Mouse (Mus musculus): ENCODE results near the gene Foxc2. TPM values are rescaled to one million over a fixed set of nuclear protein-coding genes. Genes with fewer than 3 reads are reported as not detected.

Foxc2 gene
- total and polyA plus RNA-seq, 3 experiments: 0.02 TPM; not detected in 2

DNA sequence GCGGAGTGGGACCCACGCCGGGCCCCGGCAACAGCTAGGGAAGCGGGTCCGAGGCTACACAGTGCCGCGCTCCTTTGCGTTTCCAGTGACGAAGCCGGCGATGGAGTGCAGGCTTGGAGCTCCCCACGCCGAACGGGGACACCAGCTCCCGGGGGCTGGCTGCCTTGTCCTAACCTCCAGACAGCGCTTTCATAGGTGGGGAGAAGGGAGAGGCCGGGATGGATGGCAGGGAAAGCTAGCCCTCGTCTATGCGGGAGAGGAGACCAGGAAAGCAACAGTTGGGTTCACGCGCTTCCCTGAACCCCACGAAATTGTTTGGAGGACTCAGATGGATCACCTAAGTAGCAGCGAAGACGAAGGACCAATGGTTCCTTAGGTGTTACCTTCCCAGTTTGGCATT, 835 bp upstream of the Foxc2 start:
- ATAC-seq (ENCODE audit: extremely low read depth, insufficient number of reproducible peaks, low FRiP score, poor library complexity, severe bottlenecking) (no peak), DNase-seq (ENCODE audit: low spot score) (no peak)
- Histone ChIP-seq H3K9me3 (replicated peaks) (peaks cover 44% of the 10 kb centered on the region), H3K4me3 (ENCODE audit: low read depth, low read length) (no peak overlapping the region), H3K36me3 (replicated peaks) (no peaks in the 10 kb centered on the region), H3K27me3 (ENCODE audit: insufficient read depth, low read length) (no peaks in the 10 kb centered on the region), H3K4me1 (ENCODE audit: insufficient read depth, low read depth, low read length) (peaks cover 5% of the 10 kb centered on the region)
- no peak for TF ChIP-seq GATA1 (IDR thresholded peaks at IDR 0.05; ENCODE audit: borderline replicate concordance, low read length)
- no peak for TF ChIP-seq TAL1 (conservative IDR thresholded peaks at IDR 0.05; ENCODE audit: low read depth, low read length)
- TF ChIP-seq GATA2 (IDR thresholded peaks at IDR 0.05; ENCODE audit: borderline replicate concordance, low read depth, low read length): no peak
- no peak for TF ChIP-seq POLR2AphosphoS5 (IDR thresholded peaks at IDR 0.05; ENCODE audit: insufficient replicate concordance, low read depth, low read length)
- TF ChIP-seq CTCF (IDR thresholded peaks at IDR 0.05; ENCODE audit: low read depth, low read length): no peak

GRCm38 (mm10) chr8:121116591-121117185, 717 bp downstream of the Foxc2 start:
- Histone ChIP-seq H3K4me3 (ENCODE audit: low read depth, low read length) (peak overlapping the region; percentile 23; the same call in 1 of the 2 replicates), H3K36me3 (replicated peaks) (no peaks in the 10 kb centered on the region), H3K27me3 (ENCODE audit: insufficient read depth, low read length) (no peaks in the 10 kb centered on the region), H3K9me3 (replicated peaks) (peaks cover 52% of the 10 kb centered on the region), H3K4me1 (ENCODE audit: insufficient read depth, low read depth, low read length) (no peaks in the 10 kb centered on the region; the same call in 1 of the 2 replicates)
- ATAC-seq (ENCODE audit: extremely low read depth, insufficient number of reproducible peaks, low FRiP score, poor library complexity, severe bottlenecking) (no peak), DNase-seq (ENCODE audit: low spot score) (no peak)
- TF ChIP-seq GATA1 (IDR thresholded peaks at IDR 0.05; ENCODE audit: borderline replicate concordance, low read length) (no peak), POLR2AphosphoS5 (IDR thresholded peaks at IDR 0.05; ENCODE audit: insufficient replicate concordance, low read depth, low read length) (no peak), TAL1 (conservative IDR thresholded peaks at IDR 0.05; ENCODE audit: low read depth, low read length) (no peak), CTCF (IDR thresholded peaks at IDR 0.05; ENCODE audit: low read depth, low read length) (no peak), GATA2 (IDR thresholded peaks at IDR 0.05; ENCODE audit: borderline replicate concordance, low read depth, low read length) (no peak)

DNA sequence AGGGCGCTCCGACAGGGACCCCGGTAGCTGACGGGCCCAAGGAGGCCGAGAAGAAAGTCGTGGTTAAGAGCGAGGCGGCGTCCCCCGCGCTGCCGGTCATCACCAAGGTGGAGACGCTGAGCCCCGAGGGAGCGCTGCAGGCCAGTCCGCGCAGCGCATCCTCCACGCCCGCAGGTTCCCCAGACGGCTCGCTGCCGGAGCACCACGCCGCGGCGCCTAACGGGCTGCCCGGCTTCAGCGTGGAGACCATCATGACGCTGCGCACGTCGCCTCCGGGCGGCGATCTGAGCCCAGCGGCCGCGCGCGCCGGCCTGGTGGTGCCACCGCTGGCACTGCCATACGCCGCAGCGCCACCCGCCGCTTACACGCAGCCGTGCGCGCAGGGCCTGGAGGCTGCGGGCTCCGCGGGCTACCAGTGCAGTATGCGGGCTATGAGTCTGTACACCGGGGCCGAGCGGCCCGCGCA, 1.2 kb downstream of the Foxc2 start:
- Histone ChIP-seq H3K4me1 (ENCODE audit: insufficient read depth, low read depth, low read length) (no peaks in the 10 kb centered on the region; the same call in 1 of the 2 replicates), H3K27me3 (ENCODE audit: insufficient read depth, low read length) (no peaks in the 10 kb centered on the region), H3K4me3 (ENCODE audit: low read depth, low read length) (peak overlapping the region; percentile 38; the same call in 1 of the 2 replicates), H3K9me3 (replicated peaks) (peaks cover 57% of the 10 kb centered on the region), H3K36me3 (replicated peaks) (no peaks in the 10 kb centered on the region)
- TF ChIP-seq GATA2 (IDR thresholded peaks at IDR 0.05; ENCODE audit: borderline replicate concordance, low read depth, low read length): no peak
- no peak for TF ChIP-seq GATA1 (IDR thresholded peaks at IDR 0.05; ENCODE audit: borderline replicate concordance, low read length)
- no peak for TF ChIP-seq TAL1 (conservative IDR thresholded peaks at IDR 0.05; ENCODE audit: low read depth, low read length)
- no peak for DNase-seq (ENCODE audit: low spot score)
- no peak for ATAC-seq (ENCODE audit: extremely low read depth, insufficient number of reproducible peaks, low FRiP score, poor library complexity, severe bottlenecking)

- Histone ChIP-seq H3K9me3 (replicated peaks) (peaks cover 63% of the 10 kb centered on the region), H3K27me3 (ENCODE audit: insufficient read depth, low read length) (no peaks in the 10 kb centered on the region), H3K4me1 (ENCODE audit: insufficient read depth, low read depth, low read length) (no peaks in the 10 kb centered on the region; the same call in 1 of the 2 replicates), H3K4me3 (ENCODE audit: low read depth, low read length) (peak overlapping the region; percentile 9; the same call in 1 of the 2 replicates), H3K36me3 (replicated peaks) (no peaks in the 10 kb centered on the region)
- no peak for TF ChIP-seq CTCF (IDR thresholded peaks at IDR 0.05; ENCODE audit: low read depth, low read length)
- TF ChIP-seq GATA2 (IDR thresholded peaks at IDR 0.05; ENCODE audit: borderline replicate concordance, low read depth, low read length): no peak
- TF ChIP-seq TAL1 (conservative IDR thresholded peaks at IDR 0.05; ENCODE audit: low read depth, low read length): no peak
- TF ChIP-seq POLR2AphosphoS5 (IDR thresholded peaks at IDR 0.05; ENCODE audit: insufficient replicate concordance, low read depth, low read length): no peak
- no peak for TF ChIP-seq GATA1 (IDR thresholded peaks at IDR 0.05; ENCODE audit: borderline replicate concordance, low read length)
- DNase-seq (ENCODE audit: low spot score) (no peak), ATAC-seq (ENCODE audit: extremely low read depth, insufficient number of reproducible peaks, low FRiP score, poor library complexity, severe bottlenecking) (no peak)
Observed at GRCm38 (mm10) chr8:121117906-121118305, 1.9 kb downstream of the Foxc2 start.

DNA sequence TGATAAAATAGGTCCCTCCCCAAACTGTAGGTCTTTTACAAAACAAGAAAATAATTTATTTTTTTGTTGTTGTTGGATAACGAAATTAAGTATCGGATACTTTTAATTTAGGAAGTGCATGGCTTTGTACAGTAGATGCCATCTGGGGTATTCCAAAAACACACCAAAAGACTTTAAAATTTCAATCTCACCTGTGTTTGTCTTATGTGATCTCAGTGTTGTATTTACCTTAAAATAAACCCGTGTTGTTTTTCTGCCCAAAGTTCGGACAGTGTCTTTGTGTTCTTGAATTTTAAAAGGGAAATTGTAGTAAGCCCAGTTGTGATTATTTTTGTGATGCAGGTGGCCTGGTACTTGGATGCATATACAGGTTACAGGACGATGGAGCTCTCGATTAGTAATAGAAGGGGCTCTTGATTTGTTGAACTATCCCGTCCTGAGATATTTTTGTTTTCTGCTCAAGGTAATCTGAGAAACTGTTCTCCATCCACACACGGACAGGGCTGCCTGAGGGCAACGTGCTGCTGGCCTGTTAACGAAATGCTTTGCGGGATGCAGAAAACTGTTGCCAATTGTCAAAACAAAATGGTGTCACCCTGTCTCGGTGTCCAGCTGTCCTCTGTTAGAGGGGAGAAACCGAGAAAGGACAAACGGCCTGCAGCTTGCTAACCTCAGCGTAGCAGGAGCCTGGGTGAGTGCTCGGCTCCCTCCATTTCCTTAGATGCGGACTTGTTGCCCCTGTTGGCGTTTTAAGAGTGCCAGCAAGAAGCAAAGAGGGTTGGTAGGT, 2.9 kb downstream of the Foxc2 start:
- TF ChIP-seq CTCF (IDR thresholded peaks at IDR 0.05; ENCODE audit: low read depth, low read length): no peak
- TF ChIP-seq GATA2 (IDR thresholded peaks at IDR 0.05; ENCODE audit: borderline replicate concordance, low read depth, low read length): no peak
- no peak for TF ChIP-seq POLR2AphosphoS5 (IDR thresholded peaks at IDR 0.05; ENCODE audit: insufficient replicate concordance, low read depth, low read length)
- no peak for TF ChIP-seq TAL1 (conservative IDR thresholded peaks at IDR 0.05; ENCODE audit: low read depth, low read length)
- no peak for TF ChIP-seq GATA1 (IDR thresholded peaks at IDR 0.05; ENCODE audit: borderline replicate concordance, low read length)
- DNase-seq (ENCODE audit: low spot score) (no peak), ATAC-seq (ENCODE audit: extremely low read depth, insufficient number of reproducible peaks, low FRiP score, poor library complexity, severe bottlenecking) (no peak)
- no peaks in the 10 kb centered on the region for H3K36me3 ChIP-seq (replicated peaks)
- no peaks in the 10 kb centered on the region for H3K4me1 ChIP-seq (ENCODE audit: insufficient read depth, low read depth, low read length)
- peaks cover 68% of the 10 kb centered on the region for H3K9me3 ChIP-seq (replicated peaks)
- no peaks in the 10 kb centered on the region for H3K27me3 ChIP-seq (ENCODE audit: insufficient read depth, low read length)
- no peak overlapping the region for H3K4me3 ChIP-seq (ENCODE audit: low read depth, low read length)
